Mouse (Mus musculus) heart, adult 2 months (tissue): ENCODE measurements around the gene Dbx1. TPM values are rescaled to one million over a fixed set of nuclear protein-coding genes. Genes with fewer than 3 reads are reported as not detected.

Experiments used
- DNase-seq, 2 experiments: peaks; one replicate each; pipeline ENCODE4 v3.0.0; 2021
- H3K27ac ChIP-seq: fragments of 200-600 bp; 2 replicates; pipeline ENCODE4 v1.8.1; 2022
- H3K27me3 ChIP-seq: fragments of 200-500 bp; 2 replicates; pipeline ENCODE4 v1.6.1; 2012; ENCODE audit warnings: mild to moderate bottlenecking, low read length, inconsistent platforms, mixed read lengths; ENCODE audit not compliant: control insufficient read depth, insufficient read depth
- H3K36me3 ChIP-seq: fragments of 200-500 bp; 2 replicates; pipeline ENCODE4 v1.6.1; 2012; ENCODE audit warnings: low read length, inconsistent platforms; ENCODE audit not compliant: control insufficient read depth, insufficient read depth
- H3K4me1 ChIP-seq: fragments of 200-500 bp; 2 replicates; pipeline ENCODE4 v1.6.1; 2011; ENCODE audit warnings: low read length; ENCODE audit not compliant: control insufficient read depth, insufficient read depth
- H3K4me3 ChIP-seq: fragments of 200-600 bp; 2 replicates; pipeline ENCODE4 v1.8.1; 2022
- H3K79me2 ChIP-seq: fragments of 200-500 bp; replicated peaks from 2 replicates; pipeline ENCODE4 v1.6.1; 2012; ENCODE audit warnings: mild to moderate bottlenecking, inconsistent platforms, low read length, moderate library complexity, mixed read lengths; ENCODE audit not compliant: control insufficient read depth, insufficient read depth
- H3K9ac ChIP-seq: fragments of 200-500 bp; 2 replicates; pipeline ENCODE4 v1.6.1; 2012; ENCODE audit warnings: low read depth, mild to moderate bottlenecking, control low read depth, inconsistent platforms, low read length, mixed read lengths
- CTCF ChIP-seq: fragments of 200-600 bp; IDR thresholded peaks from 2 replicates; pipeline ENCODE4 v1.8.1; 2022; ENCODE audit warnings: antibody characterized with exemption, mild to moderate bottlenecking, moderate library complexity
- EP300 ChIP-seq: fragments of 200-500 bp; IDR thresholded peaks from 2 replicates; pipeline ENCODE4 v1.6.1; 2011; ENCODE audit warnings: low read depth, low read length, control low read depth; ENCODE audit not compliant: insufficient read depth
- POLR2A ChIP-seq: fragments of 200-500 bp; IDR thresholded peaks from 2 replicates; pipeline ENCODE4 v1.6.1; 2011; ENCODE audit warnings: mild to moderate bottlenecking, low read depth, low read length, control low read depth; ENCODE audit not compliant: insufficient read depth
- WGBS: fragments of 180-500 bp; shearing (Covaris S2); methylation state at CpG from one replicate; pipeline ENCODE4 v1.1.7; 2018; 5-methylcytosine and 5-hydroxymethylcytosine counted together
- intact Hi-C: fragments of 180-260 bp; cut with DNase I; formaldehyde crosslinking; loops from one replicate; pipeline ENCODE4 v1.15.1; 2025
- polyA plus RNA-seq: library from polyadenylated mRNA; depleted of rRNA; stranded (reverse); fragments of >200 nt; gene quantifications from 2 replicates; pipeline ENCODE4 v1.2.3, GENCODE M21; 2012
- total RNA-seq, 2 experiments: library from RNA; stranded (reverse); gene quantifications; 2 replicates each; pipeline ENCODE4 v1.2.3; 2021

Dbx1 gene
- total and polyA plus RNA-seq, 3 experiments = not detected

GRCm38 (mm10) chr7:49668260-49668857, 31.7 kb upstream of the Dbx1 start:
- TF ChIP-seq EP300 = no peak
- TF ChIP-seq CTCF = no peak
- no peak for TF ChIP-seq POLR2A
- no peak overlapping the region for H3K27ac ChIP-seq
- no peaks in the 10 kb centered on the region for H3K27me3 ChIP-seq
- H3K4me1 ChIP-seq = no peaks in the 10 kb centered on the region
- 83% methylated on average over 13 of the region's 13 CpGs for WGBS
- intact Hi-C loops = no loop called here
- no peaks in the 10 kb centered on the region for H3K79me2 ChIP-seq
- H3K4me3 ChIP-seq = no peak overlapping the region
- H3K9ac ChIP-seq = no peak overlapping the region
- H3K36me3 ChIP-seq = no peaks in the 10 kb centered on the region
- no peak for DNase-seq

DNA sequence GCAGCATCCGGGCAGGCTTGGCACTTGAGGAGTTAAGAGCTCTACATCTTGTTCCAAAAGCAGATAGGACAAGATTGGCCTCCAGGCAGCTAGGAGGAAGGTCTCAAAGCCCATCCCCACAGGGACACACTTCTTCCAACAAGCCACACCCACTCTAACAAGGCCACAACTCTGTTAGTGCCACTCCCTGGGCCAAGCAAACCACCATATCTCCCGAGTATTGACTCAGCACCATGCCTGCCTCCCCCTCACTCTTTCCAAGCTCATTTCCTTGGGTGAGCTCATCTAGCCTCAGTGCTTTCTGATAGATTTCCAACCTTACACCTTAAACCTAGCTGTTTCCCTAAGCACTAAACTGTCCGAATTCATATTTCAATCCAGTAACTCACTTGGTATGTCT, 26.9 kb upstream of the Dbx1 start:
- DNase-seq = no peak
- H3K36me3 ChIP-seq = no peaks in the 10 kb centered on the region
- 60% methylated on average over 3 of the region's 3 CpGs for WGBS
- H3K79me2 ChIP-seq = no peaks in the 10 kb centered on the region
- no peak overlapping the region for H3K4me3 ChIP-seq
- intact Hi-C loops = no loop called here
- H3K27ac ChIP-seq = no peak overlapping the region
- H3K9ac ChIP-seq = no peak overlapping the region
- TF ChIP-seq EP300 (no peak), CTCF (no peak), POLR2A (no peak)
- peaks cover 2% of the 10 kb centered on the region; the same call in 1 of the 2 replicates for H3K27me3 ChIP-seq
- H3K4me1 ChIP-seq = no peaks in the 10 kb centered on the region

DNA sequence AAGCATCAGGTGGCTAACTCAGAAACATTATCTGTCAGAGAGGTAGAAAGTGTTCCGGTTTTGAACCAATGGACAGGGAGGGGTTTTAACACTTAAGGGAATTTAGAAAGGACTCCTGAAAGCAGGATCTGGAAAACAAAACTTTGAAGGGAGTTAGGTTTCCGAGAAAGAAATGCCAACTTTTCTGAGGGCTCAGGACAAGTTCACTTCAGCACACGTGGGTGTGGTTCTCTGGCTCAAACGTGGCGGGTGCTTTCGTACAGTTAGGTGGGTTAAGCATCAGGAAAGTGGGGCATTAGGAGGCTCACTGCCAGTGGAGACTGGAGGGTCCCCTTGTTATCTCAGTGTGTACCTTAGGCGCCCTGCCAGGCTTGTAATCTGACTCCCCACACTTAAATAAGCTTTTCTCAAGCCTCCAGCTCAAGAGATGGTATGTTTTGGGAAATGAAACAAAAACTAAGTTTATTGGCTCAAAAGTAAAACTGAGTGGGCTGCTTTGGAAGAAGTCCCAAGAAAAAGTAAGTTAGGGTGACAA, 25.9 kb upstream of the Dbx1 start:
- intact Hi-C loops = no loop called here
- Histone ChIP-seq H3K4me1 (no peaks in the 10 kb centered on the region), H3K79me2 (no peaks in the 10 kb centered on the region), H3K27ac (no peak overlapping the region), H3K4me3 (no peak overlapping the region), H3K27me3 (peaks cover 2% of the 10 kb centered on the region; the same call in 1 of the 2 replicates), H3K9ac (no peak overlapping the region), H3K36me3 (no peaks in the 10 kb centered on the region)
- 15% methylated on average over 7 of the region's 7 CpGs for WGBS
- no peak for DNase-seq
- no peak for TF ChIP-seq CTCF
- TF ChIP-seq POLR2A = no peak
- no peak for TF ChIP-seq EP300

- DNase-seq = no peak
- Histone ChIP-seq H3K4me1 (no peaks in the 10 kb centered on the region), H3K9ac (no peak overlapping the region), H3K79me2 (no peaks in the 10 kb centered on the region), H3K27ac (no peak overlapping the region), H3K4me3 (no peak overlapping the region), H3K36me3 (no peaks in the 10 kb centered on the region), H3K27me3 (peaks cover 2% of the 10 kb centered on the region; the same call in 1 of the 2 replicates)
- TF ChIP-seq CTCF (no peak), POLR2A (no peak), EP300 (no peak)
- intact Hi-C loops = no loop called here
- 4% methylated on average over 24 of the region's 24 CpGs for WGBS
These were observed 25.3 kb upstream of the Dbx1 start for GRCm38 (mm10) chr7:49661811-49662491.

DNA sequence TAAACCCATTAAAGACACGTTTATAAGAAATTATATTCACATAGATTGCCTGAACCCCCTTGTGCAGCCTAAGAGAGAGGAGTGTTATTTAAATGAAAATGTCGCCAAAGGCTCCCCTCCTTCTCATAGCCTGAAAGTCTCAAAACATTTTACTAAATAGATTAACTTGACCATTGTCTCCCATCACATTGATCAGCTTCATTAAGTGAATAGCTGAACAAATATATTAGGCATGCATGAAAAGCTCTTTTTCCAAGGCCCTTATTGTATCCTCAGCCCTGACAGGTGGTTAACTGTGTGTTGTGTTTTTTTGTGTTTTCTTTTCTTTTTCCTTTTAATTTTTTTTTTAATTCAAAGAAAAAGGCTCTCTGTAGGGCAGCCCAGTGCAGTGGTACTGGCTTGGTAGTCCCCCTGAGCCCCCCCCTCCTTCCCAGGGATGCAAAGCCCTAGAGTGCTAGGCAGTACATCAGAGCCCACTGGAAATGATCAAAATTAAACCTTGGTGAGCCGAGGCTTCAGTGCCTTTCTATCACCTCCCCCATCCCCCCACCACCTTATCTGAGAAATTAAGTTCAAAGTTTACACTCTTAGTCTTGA, 4.2 kb upstream of the Dbx1 start:
- 40% methylated on average over 3 of the region's 3 CpGs for WGBS
- Histone ChIP-seq H3K27ac (no peak overlapping the region), H3K9ac (no peak overlapping the region), H3K79me2 (no peaks in the 10 kb centered on the region), H3K4me3 (no peak overlapping the region), H3K36me3 (no peaks in the 10 kb centered on the region), H3K27me3 (peaks cover 16% of the 10 kb centered on the region), H3K4me1 (no peaks in the 10 kb centered on the region)
- TF ChIP-seq CTCF = no peak
- no peak for TF ChIP-seq POLR2A
- no peak for TF ChIP-seq EP300
- intact Hi-C loops = no loop called here
- DNase-seq = no peak
